Mouse (Mus musculus): ENCODE data around the gene Vps25.

DNA sequence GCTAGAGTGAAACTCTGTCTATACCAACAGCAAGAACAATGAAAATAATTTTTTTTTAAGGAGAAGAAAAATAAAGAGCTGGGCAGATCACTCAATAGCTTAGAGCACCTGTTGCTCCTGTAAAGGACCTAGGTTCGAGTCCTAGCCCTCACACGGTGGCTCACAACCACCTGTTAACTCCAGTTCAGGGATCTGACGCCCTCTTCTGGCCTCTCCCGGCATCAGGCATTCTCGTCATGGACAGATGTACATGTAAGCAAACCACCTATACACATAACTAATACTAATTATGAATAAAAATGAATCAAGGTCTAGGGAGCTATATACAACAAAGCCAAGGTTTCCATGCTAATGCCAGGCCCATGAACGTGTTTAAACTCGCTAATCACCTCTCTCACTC is 47.4 kb downstream of the Vps25 start:
- TF ChIP-seq CHD2 (IDR thresholded peaks at IDR 0.05; ENCODE audit: low read depth, low read length) (no peak), ZC3H11A (IDR thresholded peaks at IDR 0.05; ENCODE audit: borderline replicate concordance, low read depth, low read length) (no peak), HCFC1 (IDR thresholded peaks at IDR 0.05; ENCODE audit: borderline replicate concordance, insufficient read depth, low read length) (no peak), ZNF384 (IDR thresholded peaks at IDR 0.05; ENCODE audit: low read depth, low read length) (no peak)

Measured in ES-E14 (cell line).